Mouse (Mus musculus) thymus, adult 2 months (tissue): Measurements from ENCODE around the gene Polr1e. TPM values are rescaled to one million over a fixed set of nuclear protein-coding genes. Genes with fewer than 3 reads are reported as not detected.

ENCODE experiments used
- DNase-seq: peaks from one replicate; pipeline ENCODE4 v3.0.0; 2021
- H3K27ac ChIP-seq: fragments of 200-500 bp; 2 replicates; pipeline ENCODE4 v1.5.1; 2012; ENCODE audit warnings: low read length, control low read depth; ENCODE audit not compliant: control insufficient read depth, insufficient read depth
- H3K27me3 ChIP-seq: fragments of 200-500 bp; 2 replicates; pipeline ENCODE4 v1.6.1; 2012; ENCODE audit warnings: mild to moderate bottlenecking, low read length, moderate library complexity, mixed read lengths; ENCODE audit not compliant: control insufficient read depth, insufficient read depth
- H3K36me3 ChIP-seq: fragments of 200-500 bp; 2 replicates; pipeline ENCODE4 v1.6.1; 2012; ENCODE audit warnings: mild to moderate bottlenecking, low read length, moderate library complexity; ENCODE audit not compliant: control insufficient read depth, insufficient read depth
- H3K4me1 ChIP-seq: fragments of 200-500 bp; replicated peaks from 2 replicates; pipeline ENCODE4 v1.6.1; 2012; ENCODE audit warnings: low read length; ENCODE audit not compliant: control insufficient read depth, insufficient read depth
- H3K4me3 ChIP-seq: fragments of 200-500 bp; 2 replicates; pipeline ENCODE4 v1.5.1; 2012; ENCODE audit warnings: mild to moderate bottlenecking, low read length, control low read depth, moderate library complexity; ENCODE audit not compliant: control insufficient read depth, insufficient read depth
- CTCF ChIP-seq: fragments of 200-500 bp; IDR thresholded peaks from 2 replicates; pipeline ENCODE4 v1.5.1; 2012; ENCODE audit warnings: mild to moderate bottlenecking, control low read depth, low read length, moderate library complexity, borderline replicate concordance; ENCODE audit not compliant: control insufficient read depth, poor library complexity, insufficient read depth; ENCODE audit errors: extremely low read depth
- POLR2A ChIP-seq: fragments of 200-500 bp; IDR thresholded peaks from 2 replicates; pipeline ENCODE4 v1.6.1; 2012; ENCODE audit warnings: mild to moderate bottlenecking, low read length, control low read depth, moderate library complexity; ENCODE audit not compliant: control insufficient read depth, poor library complexity, insufficient read depth; ENCODE audit errors: extremely low read depth
- WGBS: fragments of 180-500 bp; shearing (Covaris S2); methylation state at CpG from one replicate; pipeline ENCODE4 v1.1.7; 2018; 5-methylcytosine and 5-hydroxymethylcytosine counted together
- polyA plus RNA-seq: library from polyadenylated mRNA; depleted of rRNA; stranded (reverse); fragments of >200 nt; gene quantifications from 2 replicates; pipeline ENCODE4 v1.2.3, GENCODE M21; 2012

Gene Polr1e
- polyA plus RNA-seq, 1 experiment: 11.1 TPM

- no peak overlapping the region for H3K4me3 ChIP-seq
- no peaks in the 10 kb centered on the region for H3K27me3 ChIP-seq
- no peaks in the 10 kb centered on the region for H3K36me3 ChIP-seq
- peaks cover 9% of the 10 kb centered on the region for H3K4me1 ChIP-seq
- 87% methylated on average over 6 of the region's 6 CpGs for WGBS
- no peak overlapping the region for H3K27ac ChIP-seq
- TF ChIP-seq CTCF (no peak), POLR2A (no peak)
- no peak for DNase-seq
Observed at GRCm38 (mm10) chr4:44976026-44976615, 42.3 kb upstream of the Polr1e start.

- no peak for DNase-seq
- peaks cover 16% of the 10 kb centered on the region for H3K4me1 ChIP-seq
- TF ChIP-seq CTCF (no peak), POLR2A (no peak)
- 96% methylated on average over 10 of the region's 10 CpGs for WGBS
- H3K4me3 ChIP-seq: no peak overlapping the region
- H3K27ac ChIP-seq: no peak overlapping the region
- H3K36me3 ChIP-seq: no peaks in the 10 kb centered on the region
- H3K27me3 ChIP-seq: no peaks in the 10 kb centered on the region
Observed at GRCm38 (mm10) chr4:44976921-44977710, 41.3 kb upstream of the Polr1e start.

DNA sequence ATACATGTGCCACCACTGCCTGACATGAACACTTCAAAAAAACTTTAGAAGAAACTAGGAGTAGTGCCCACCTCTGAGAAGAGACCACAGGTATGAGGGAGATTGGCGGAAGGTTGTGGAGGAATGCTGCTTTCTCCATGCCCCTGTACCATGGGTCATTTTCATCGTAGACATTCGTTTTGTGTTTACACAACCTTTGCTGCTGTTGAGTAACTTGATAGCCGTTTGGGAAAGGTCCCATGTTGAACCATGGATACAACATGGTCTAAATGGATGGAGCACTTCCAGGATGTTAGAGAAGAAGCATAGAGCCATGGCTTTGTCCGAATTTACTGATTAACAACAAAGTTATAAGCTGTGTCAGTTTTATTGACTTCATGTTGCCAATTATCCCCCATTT is 40.2 kb upstream of the Polr1e start:
- no peak for TF ChIP-seq POLR2A
- TF ChIP-seq CTCF: no peak
- no peaks in the 10 kb centered on the region for H3K27me3 ChIP-seq
- DNase-seq: no peak
- no peak overlapping the region for H3K27ac ChIP-seq
- 91% methylated on average over 5 of the region's 5 CpGs for WGBS
- H3K36me3 ChIP-seq: no peaks in the 10 kb centered on the region
- no peak overlapping the region for H3K4me3 ChIP-seq
- H3K4me1 ChIP-seq: peaks cover 19% of the 10 kb centered on the region

DNA sequence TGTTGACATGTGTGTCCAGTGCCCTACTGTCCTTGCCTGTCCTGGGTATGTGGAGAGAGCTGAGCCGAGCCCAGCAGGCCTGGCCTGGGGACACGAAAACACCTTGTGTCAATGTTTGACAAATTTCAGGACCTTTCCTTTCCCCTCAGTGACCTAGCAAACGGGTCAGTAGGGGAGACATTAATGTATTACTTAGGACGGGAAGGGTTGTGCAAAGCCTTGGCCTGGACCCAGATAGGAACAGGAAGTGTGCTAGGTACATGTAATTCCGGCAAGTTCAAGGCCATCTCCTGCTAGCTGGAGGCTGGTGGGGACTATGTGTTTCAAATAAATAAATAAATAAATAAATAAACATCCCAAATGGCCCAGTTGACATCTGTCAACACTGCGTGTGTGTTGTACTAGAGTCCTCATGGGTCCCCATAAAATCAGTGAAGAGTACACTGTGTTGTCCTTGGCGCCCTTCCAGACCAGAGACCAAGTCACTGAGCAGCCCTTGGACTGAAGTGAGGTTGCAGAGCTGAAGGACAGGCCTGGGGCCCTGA is 38.5 kb upstream of the Polr1e start:
- H3K27ac ChIP-seq: no peak overlapping the region
- H3K4me3 ChIP-seq: no peak overlapping the region
- no peak for DNase-seq
- peaks cover 13% of the 10 kb centered on the region for H3K4me1 ChIP-seq
- no peaks in the 10 kb centered on the region for H3K27me3 ChIP-seq
- no peaks in the 10 kb centered on the region for H3K36me3 ChIP-seq
- TF ChIP-seq CTCF (no peak), POLR2A (no peak)
- WGBS: 94% methylated on average over 7 of the region's 7 CpGs

DNA sequence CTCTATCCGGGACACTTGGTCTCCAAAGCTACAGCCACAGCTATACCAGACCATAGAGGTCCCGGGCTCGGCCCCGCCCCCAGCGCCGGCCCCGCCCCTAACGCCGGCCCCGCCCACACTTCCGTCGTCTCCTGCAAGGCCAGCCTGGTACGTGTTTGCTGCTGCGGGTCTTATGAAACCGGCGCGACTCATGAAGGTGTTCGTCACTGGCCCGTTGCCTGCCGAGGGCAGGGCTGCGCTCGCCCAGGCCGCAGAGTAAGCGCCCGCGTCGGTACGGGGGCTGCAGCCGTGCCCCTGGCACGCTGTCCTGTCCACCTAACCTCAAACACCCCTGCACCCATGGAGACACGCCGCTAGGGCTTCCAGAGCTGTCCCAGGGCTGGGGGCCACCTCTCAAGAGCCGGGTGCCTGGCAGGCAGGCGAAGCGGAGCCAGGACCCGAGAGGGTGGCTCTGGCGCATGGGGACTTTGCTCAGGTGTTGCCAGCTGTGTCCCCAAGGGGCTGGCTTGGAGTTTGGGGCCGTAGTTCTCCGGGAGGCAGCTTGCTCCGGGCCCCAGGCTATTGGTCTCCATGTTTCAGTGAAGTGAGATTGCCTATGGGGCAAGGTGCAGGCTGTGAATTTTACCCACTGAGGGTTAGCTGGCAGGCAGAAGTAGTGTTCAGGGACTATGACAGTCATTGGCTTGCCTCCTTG is 37.0 kb upstream of the Polr1e start, which contains the start of gene Grhpr:
Gene Grhpr (plus strand): TSS at position 116 of the 694 bp plus-strand sequence.
- peak; percentile 78 for DNase-seq
- H3K4me1 ChIP-seq: peaks cover 13% of the 10 kb centered on the region
- no peaks in the 10 kb centered on the region for H3K27me3 ChIP-seq
- H3K36me3 ChIP-seq: no peaks in the 10 kb centered on the region
- peak within 1 kb of the TSS; percentile 75 for H3K4me3 ChIP-seq
- peak within 1 kb of the TSS; percentile 15 for H3K27ac ChIP-seq
- peak; percentile 78; the same call in 1 of the 2 replicates for TF ChIP-seq CTCF
- TF ChIP-seq POLR2A: peak; percentile 47; the same call in 1 of the 2 replicates
- under 1% methylated on average over 40 of the region's 40 CpGs for WGBS

DNA sequence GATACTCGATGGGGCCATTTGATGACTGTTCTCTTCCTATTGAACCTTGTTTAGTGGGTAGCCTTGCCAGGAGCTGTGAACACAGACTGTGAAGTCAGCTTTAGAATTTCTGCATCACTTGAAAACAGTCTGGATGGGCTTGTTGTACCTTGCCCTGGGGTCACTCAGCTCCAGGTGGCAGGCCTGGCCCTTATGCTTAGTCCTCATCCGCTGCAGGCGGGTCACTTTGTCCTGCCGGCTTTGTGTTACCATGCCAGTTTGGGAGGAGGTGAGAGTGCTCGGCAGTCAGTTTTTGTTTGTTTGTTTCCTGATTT is 36.5 kb upstream of the Polr1e start:
- Histone ChIP-seq H3K27me3 (no peaks in the 10 kb centered on the region), H3K4me1 (peaks cover 13% of the 10 kb centered on the region), H3K4me3 (no peak overlapping the region), H3K36me3 (no peaks in the 10 kb centered on the region), H3K27ac (no peak overlapping the region)
- TF ChIP-seq CTCF (no peak), POLR2A (no peak)
- no peak for DNase-seq
- WGBS: 66% methylated on average over 5 of the region's 5 CpGs
